Mouse (Mus musculus) MEL (cell line): Measurements from ENCODE around the gene Ccdc171.

Experiments
- CTCF ChIP-seq, 3 experiments: IDR thresholded peaks in 2 of 3; conservative IDR thresholded peaks in 1 of 3; 2 replicates each; pipeline ENCODE4 v1.5.1; 2011 to 2012; ENCODE audit warnings: low read length in 3 of 3, low read depth in 2 of 3, mild to moderate bottlenecking in 2 of 3, improper control_type of control experiment in 1 of 3, inconsistent platforms in 1 of 3, mixed read lengths in 1 of 3, moderate library complexity in 1 of 3; ENCODE audit not compliant: control insufficient read depth in 1 of 3, insufficient read depth in 1 of 3, poor library complexity in 1 of 3, severe bottlenecking in 1 of 3
- MAFK ChIP-seq: IDR thresholded peaks from 2 replicates; pipeline ENCODE4 v1.6.1; 2011; ENCODE audit warnings: low read depth, mild to moderate bottlenecking, low read length, improper control_type of control experiment, borderline replicate concordance
- MEF2A ChIP-seq: IDR thresholded peaks from 2 replicates; pipeline ENCODE4 v1.6.1; 2014; ENCODE audit warnings: low read depth, mild to moderate bottlenecking, inconsistent platforms, low read length, improper control_type of control experiment; ENCODE audit not compliant: poor library complexity, insufficient replicate concordance, severe bottlenecking; ENCODE audit errors: extremely low read depth
- NRF1 ChIP-seq: IDR thresholded peaks from 2 replicates; pipeline ENCODE4 v1.6.1; 2014; ENCODE audit warnings: low read depth, mild to moderate bottlenecking, inconsistent platforms, low read length, improper control_type of control experiment, moderate library complexity; ENCODE audit not compliant: poor library complexity, insufficient read depth, severe bottlenecking
- RCOR1 ChIP-seq: IDR thresholded peaks from 2 replicates; pipeline ENCODE4 v1.6.1; 2012; ENCODE audit warnings: low read depth, mild to moderate bottlenecking, inconsistent platforms, low read length, improper control_type of control experiment
- UBTF ChIP-seq: IDR thresholded peaks from 2 replicates; pipeline ENCODE4 v1.6.1; 2012; ENCODE audit warnings: low read depth, mild to moderate bottlenecking, inconsistent platforms, low read length, improper control_type of control experiment, moderate library complexity, borderline replicate concordance; ENCODE audit not compliant: insufficient read depth

DNA sequence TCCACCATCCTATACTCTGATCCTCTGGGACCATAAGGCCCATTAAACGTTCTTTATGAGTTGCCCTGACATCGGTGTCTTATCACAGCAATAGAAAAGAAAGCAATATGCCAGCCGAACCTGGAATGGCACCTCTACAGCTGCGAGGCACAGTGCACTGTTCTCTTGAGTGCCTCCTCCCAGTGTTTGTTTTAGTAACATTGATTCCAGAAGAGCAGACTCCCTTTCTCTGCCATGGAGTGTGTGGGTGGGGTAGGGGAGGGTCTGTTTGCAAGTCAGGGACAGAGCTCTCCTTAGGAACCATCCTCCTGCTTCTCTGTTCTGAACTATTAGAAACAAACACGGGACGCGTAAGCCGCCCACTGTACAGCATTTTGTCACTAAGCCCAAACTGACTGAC, 352.9 kb downstream of the Ccdc171 start:
- TF ChIP-seq UBTF (no peak), CTCF (IDR thresholded peaks at IDR 0.05 in 2 of 3, conservative IDR thresholded peaks at IDR 0.05 in 1 of 3; ENCODE audit: control insufficient read depth in 1 of 3, insufficient read depth in 1 of 3, low read depth in 2 of 3, low read length in 3 of 3, poor library complexity in 1 of 3, severe bottlenecking in 1 of 3) (no peak), NRF1 (no peak), RCOR1 (no peak), MAFK (no peak), MEF2A (no peak)
